Comparison of ENCODE assay signal across 24 mouse cellular contexts in the genomic region with DNA sequence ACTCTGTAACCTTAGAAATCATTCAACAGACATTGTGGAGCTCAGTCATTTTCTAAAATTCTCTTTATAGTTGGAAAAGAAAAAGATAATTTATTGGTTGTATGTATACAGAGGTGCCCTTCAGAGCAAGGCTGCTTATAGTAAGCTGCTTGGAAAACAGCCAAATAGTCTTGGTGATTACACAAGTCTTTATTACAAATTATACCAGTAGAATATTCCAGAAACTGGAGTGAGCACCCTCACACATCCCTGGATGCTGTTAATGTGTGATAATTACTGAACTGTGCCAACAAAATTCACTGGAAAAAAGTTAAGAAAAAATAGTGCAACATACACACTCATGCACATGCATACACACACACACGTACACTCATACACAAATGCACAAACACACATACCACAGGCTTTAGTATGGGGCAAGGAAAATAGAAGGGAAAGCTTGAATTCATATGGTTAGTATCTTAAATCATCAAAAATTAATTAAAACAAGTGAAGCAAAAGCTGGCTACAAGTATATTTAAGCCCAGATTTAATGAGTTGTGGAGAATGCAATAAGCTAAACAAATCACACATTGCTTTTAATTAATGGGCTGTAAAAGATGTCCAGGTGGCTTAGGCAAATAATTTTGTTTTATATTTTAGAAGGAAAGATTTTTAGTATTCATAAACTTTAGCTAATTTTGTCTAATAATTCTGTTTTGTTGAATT.
DNase-seq lines count a peak whose midpoint lies in the region; ATAC-seq and TF ChIP-seq lines count a peak whose summit lies in the region.
"Had no signal": no experiment of that assay in that cellular context is flagged by ENCODE, and none has a peak within 500 bp of the region (broad histone marks: within the 10 kb centered on the region; RNA-seq: fewer than 3 reads in every experiment).

No protein-coding gene starts in this region.

- no peak overlapping the region for H3K27ac ChIP-seq in embryonic facial prominence, embryonic 14.5 days (replicated peaks; ENCODE audit: low read depth, low read length)
- H3K27ac ChIP-seq in embryonic facial prominence, embryonic 10.5 days (replicated peaks) = no peak overlapping the region
- H3K27ac ChIP-seq in forebrain, embryonic 15.5 days (replicated peaks) = no peak overlapping the region
- no peak overlapping the region for H3K27ac ChIP-seq in forebrain, embryonic 11.5 days (ENCODE audit: low read depth, low read length)
- H3K27ac ChIP-seq in hindbrain, postnatal 0 days = no peak overlapping the region
- H3K27ac ChIP-seq in hindbrain, embryonic 12.5 days = no peak overlapping the region
- H3K27ac ChIP-seq in midbrain, postnatal 0 days (ENCODE audit: low read depth, low read length) = no peak overlapping the region
- no peak overlapping the region for H3K27ac ChIP-seq in midbrain, embryonic 15.5 days
- H3K27ac ChIP-seq: embryonic facial prominence, embryonic 12.5 days; gastrocnemius, adult 2 months had no signal

- peak; percentile 16 for DNase-seq in embryonic facial prominence, embryonic 14.5 days (ENCODE audit: low spot score)
- DNase-seq in embryonic facial prominence, embryonic 10.5 days (ENCODE audit: low spot score) = no peak
- no peak for DNase-seq in forebrain, embryonic 11.5 days (ENCODE audit: low spot score)
- DNase-seq in hindbrain, postnatal 0 days (ENCODE audit: low spot score) = peak; percentile 14
- DNase-seq in midbrain, postnatal 0 days (ENCODE audit: low spot score) = peak; percentile 17
- DNase-seq: adrenal gland, adult 8-10 months; adrenal gland, postnatal 25 days; cerebellum, adult 18-20 months; cerebellum, adult 9-10 months; cerebellum, postnatal 14 days; gastrocnemius, adult 2 months; gastrocnemius, postnatal 14 days; heart, adult 11 months; kidney, adult 18-20 months had no signal

- no peaks in the 10 kb centered on the region for H3K36me3 ChIP-seq in embryonic facial prominence, embryonic 14.5 days (ENCODE audit: control insufficient read depth, insufficient read depth, low read length)
- no peaks in the 10 kb centered on the region for H3K36me3 ChIP-seq in embryonic facial prominence, embryonic 10.5 days (replicated peaks)
- H3K36me3 ChIP-seq in forebrain, embryonic 15.5 days = no peaks in the 10 kb centered on the region
- no peaks in the 10 kb centered on the region for H3K36me3 ChIP-seq in forebrain, embryonic 11.5 days (ENCODE audit: control insufficient read depth, insufficient read depth, low read length)
- no peaks in the 10 kb centered on the region for H3K36me3 ChIP-seq in hindbrain, postnatal 0 days (ENCODE audit: insufficient read depth, low read length)
- no peaks in the 10 kb centered on the region for H3K36me3 ChIP-seq in hindbrain, embryonic 12.5 days
- no peaks in the 10 kb centered on the region for H3K36me3 ChIP-seq in midbrain, postnatal 0 days (ENCODE audit: insufficient read depth, low read length)
- no peaks in the 10 kb centered on the region for H3K36me3 ChIP-seq in midbrain, embryonic 15.5 days (replicated peaks)
- H3K36me3 ChIP-seq: embryonic facial prominence, embryonic 12.5 days had no signal

- ATAC-seq in embryonic facial prominence, embryonic 14.5 days (ENCODE audit: low read depth) = no peak
- ATAC-seq in forebrain, embryonic 15.5 days (replicated peaks) = peak; percentile 74
- no peak for ATAC-seq in forebrain, embryonic 11.5 days (replicated peaks; ENCODE audit: low FRiP score)
- ATAC-seq in hindbrain, postnatal 0 days = no peak
- ATAC-seq in hindbrain, embryonic 12.5 days (ENCODE audit: low FRiP score) = no peak
- ATAC-seq in midbrain, postnatal 0 days (ENCODE audit: low FRiP score) = no peak
- no peak for ATAC-seq in midbrain, embryonic 15.5 days (replicated peaks)
- ATAC-seq: activated CD4-positive, CD25-positive, alpha-beta regulatory T cell, adult 4 months; hindbrain, embryonic 16.5 days; inflammation-experienced regulatory T-cells, adult 6 months; intestine, embryonic 16.5 days had no signal

- H3K4me3 ChIP-seq in embryonic facial prominence, embryonic 14.5 days (ENCODE audit: low read depth, low read length) = no peak overlapping the region
- H3K4me3 ChIP-seq in embryonic facial prominence, embryonic 10.5 days = no peak overlapping the region
- H3K4me3 ChIP-seq in forebrain, embryonic 15.5 days = no peak overlapping the region
- no peak overlapping the region for H3K4me3 ChIP-seq in forebrain, embryonic 11.5 days (ENCODE audit: low read depth, low read length)
- no peak overlapping the region for H3K4me3 ChIP-seq in hindbrain, postnatal 0 days (ENCODE audit: low read length)
- H3K4me3 ChIP-seq in hindbrain, embryonic 12.5 days = no peak overlapping the region
- no peak overlapping the region for H3K4me3 ChIP-seq in midbrain, postnatal 0 days (ENCODE audit: low read depth, low read length)
- no peak overlapping the region for H3K4me3 ChIP-seq in midbrain, embryonic 15.5 days
- H3K4me3 ChIP-seq: embryonic facial prominence, embryonic 12.5 days; erythroblast, embryonic 14.5 days; gastrocnemius, adult 2 months had no signal

- no peak overlapping the region for H3K4me2 ChIP-seq in embryonic facial prominence, embryonic 14.5 days (ENCODE audit: low read depth, low read length)
- no peak overlapping the region for H3K4me2 ChIP-seq in forebrain, embryonic 15.5 days (replicated peaks)
- H3K4me2 ChIP-seq in forebrain, embryonic 11.5 days (ENCODE audit: low read depth, low read length, severe bottlenecking) = no peak overlapping the region
- no peak overlapping the region for H3K4me2 ChIP-seq in hindbrain, postnatal 0 days (ENCODE audit: low read depth, low read length)
- H3K4me2 ChIP-seq in hindbrain, embryonic 12.5 days (replicated peaks) = no peak overlapping the region
- H3K4me2 ChIP-seq in midbrain, postnatal 0 days (ENCODE audit: low read depth, low read length, poor library complexity, severe bottlenecking) = no peak overlapping the region
- no peak overlapping the region for H3K4me2 ChIP-seq in midbrain, embryonic 15.5 days
- H3K4me2 ChIP-seq: embryonic facial prominence, embryonic 12.5 days; heart, embryonic 11.5 days had no signal

- no peaks in the 10 kb centered on the region for H3K9me3 ChIP-seq in embryonic facial prominence, embryonic 14.5 days (ENCODE audit: control insufficient read depth, low read length)
- H3K9me3 ChIP-seq in embryonic facial prominence, embryonic 10.5 days = no peaks in the 10 kb centered on the region
- H3K9me3 ChIP-seq in forebrain, embryonic 15.5 days = no peaks in the 10 kb centered on the region
- no peaks in the 10 kb centered on the region for H3K9me3 ChIP-seq in forebrain, embryonic 11.5 days (ENCODE audit: control insufficient read depth, low read length)
- no peaks in the 10 kb centered on the region for H3K9me3 ChIP-seq in hindbrain, postnatal 0 days (ENCODE audit: low read length)
- no peaks in the 10 kb centered on the region for H3K9me3 ChIP-seq in hindbrain, embryonic 12.5 days (replicated peaks)
- no peaks in the 10 kb centered on the region for H3K9me3 ChIP-seq in midbrain, postnatal 0 days (ENCODE audit: low read length)
- no peaks in the 10 kb centered on the region for H3K9me3 ChIP-seq in midbrain, embryonic 15.5 days
- H3K9me3 ChIP-seq: embryonic facial prominence, embryonic 12.5 days had no signal

- WGBS in embryonic facial prominence, embryonic 14.5 days = 77% methylated on average over 1 of the region's 1 CpGs
- 90% methylated on average over 1 of the region's 1 CpGs for WGBS in embryonic facial prominence, embryonic 10.5 days
- 64% methylated on average over 1 of the region's 1 CpGs for WGBS in forebrain, embryonic 15.5 days
- WGBS in forebrain, embryonic 11.5 days = 87% methylated on average over 1 of the region's 1 CpGs
- WGBS in hindbrain, postnatal 0 days = 88% methylated on average over 1 of the region's 1 CpGs
- 94% methylated on average over 1 of the region's 1 CpGs for WGBS in hindbrain, embryonic 12.5 days
- 93% methylated on average over 1 of the region's 1 CpGs for whole genome bisulfite sequencing in midbrain, postnatal 0 days
- WGBS in midbrain, embryonic 15.5 days = 86% methylated on average over 1 of the region's 1 CpGs

- no peaks in the 10 kb centered on the region for H3K27me3 ChIP-seq in embryonic facial prominence, embryonic 14.5 days (replicated peaks; ENCODE audit: control insufficient read depth, insufficient read depth, low read length)
- no peaks in the 10 kb centered on the region for H3K27me3 ChIP-seq in embryonic facial prominence, embryonic 10.5 days (replicated peaks; ENCODE audit: low read depth, poor library complexity, severe bottlenecking)
- no peaks in the 10 kb centered on the region for H3K27me3 ChIP-seq in forebrain, embryonic 15.5 days
- no peaks in the 10 kb centered on the region for H3K27me3 ChIP-seq in forebrain, embryonic 11.5 days (ENCODE audit: control insufficient read depth, insufficient read depth, low read length)
- H3K27me3 ChIP-seq in hindbrain, postnatal 0 days (ENCODE audit: insufficient read depth, low read length) = no peaks in the 10 kb centered on the region
- H3K27me3 ChIP-seq in hindbrain, embryonic 12.5 days = no peaks in the 10 kb centered on the region
- no peaks in the 10 kb centered on the region for H3K27me3 ChIP-seq in midbrain, postnatal 0 days (ENCODE audit: insufficient read depth, low read length)
- no peaks in the 10 kb centered on the region for H3K27me3 ChIP-seq in midbrain, embryonic 15.5 days (replicated peaks)
- H3K27me3 ChIP-seq: embryonic facial prominence, embryonic 12.5 days had no signal

- TF ChIP-seq CTCF in hindbrain, postnatal 0 days (IDR thresholded peaks at IDR 0.05; ENCODE audit: low read depth) = no peak
- no peak for TF ChIP-seq CTCF in midbrain, postnatal 0 days (IDR thresholded peaks at IDR 0.05)

- no peak overlapping the region for H3K9ac ChIP-seq in embryonic facial prominence, embryonic 14.5 days (ENCODE audit: low read depth, low read length)
- no peak overlapping the region for H3K9ac ChIP-seq in forebrain, embryonic 15.5 days (replicated peaks)
- H3K9ac ChIP-seq in forebrain, embryonic 11.5 days (ENCODE audit: low read length) = no peak overlapping the region
- no peak overlapping the region for H3K9ac ChIP-seq in hindbrain, postnatal 0 days (replicated peaks; ENCODE audit: low read length)
- no peak overlapping the region for H3K9ac ChIP-seq in hindbrain, embryonic 12.5 days
- H3K9ac ChIP-seq in midbrain, postnatal 0 days (replicated peaks; ENCODE audit: low read length, poor library complexity, severe bottlenecking) = no peak overlapping the region
- H3K9ac ChIP-seq in midbrain, embryonic 15.5 days = no peak overlapping the region
- H3K9ac ChIP-seq: embryonic facial prominence, embryonic 12.5 days had no signal

- no peaks in the 10 kb centered on the region for H3K4me1 ChIP-seq in embryonic facial prominence, embryonic 14.5 days (ENCODE audit: control insufficient read depth, insufficient read depth, low read length)
- H3K4me1 ChIP-seq in embryonic facial prominence, embryonic 10.5 days = no peaks in the 10 kb centered on the region
- peaks cover 6% of the 10 kb centered on the region; the same call in 1 of the 2 replicates for H3K4me1 ChIP-seq in forebrain, embryonic 15.5 days
- H3K4me1 ChIP-seq in forebrain, embryonic 11.5 days (replicated peaks; ENCODE audit: control insufficient read depth, insufficient read depth, low read length) = no peaks in the 10 kb centered on the region
- no peaks in the 10 kb centered on the region for H3K4me1 ChIP-seq in hindbrain, postnatal 0 days (ENCODE audit: insufficient read depth, low read length)
- no peaks in the 10 kb centered on the region for H3K4me1 ChIP-seq in hindbrain, embryonic 12.5 days
- no peaks in the 10 kb centered on the region for H3K4me1 ChIP-seq in midbrain, postnatal 0 days (ENCODE audit: insufficient read depth, low read length)
- no peaks in the 10 kb centered on the region for H3K4me1 ChIP-seq in midbrain, embryonic 15.5 days
- H3K4me1 ChIP-seq: embryonic facial prominence, embryonic 12.5 days had no signal

Comparison
In these comparisons a context has a peak if more than half of its experiments do, and no peak if none do; other contexts are left out.
1. DNase-seq: peak in embryonic facial prominence, embryonic 14.5 days (single experiment), hindbrain, postnatal 0 days (single experiment) and midbrain, postnatal 0 days (single experiment); none in embryonic facial prominence, embryonic 10.5 days (single experiment) and forebrain, embryonic 11.5 days (single experiment).